Mouse (Mus musculus) bone marrow macrophage, adult 2 months (primary cell): ENCODE measurements around the gene Nrl.

Experiments
- CTCF ChIP-seq: IDR thresholded peaks from 2 replicates; pipeline ENCODE4 v1.5.1; 2012; ENCODE audit warnings: low read depth, mild to moderate bottlenecking, low read length, moderate library complexity
- POLR2A ChIP-seq: IDR thresholded peaks from 2 replicates; pipeline ENCODE4 v1.6.1; 2012; ENCODE audit warnings: mild to moderate bottlenecking, low read depth, low read length, borderline replicate concordance

DNA sequence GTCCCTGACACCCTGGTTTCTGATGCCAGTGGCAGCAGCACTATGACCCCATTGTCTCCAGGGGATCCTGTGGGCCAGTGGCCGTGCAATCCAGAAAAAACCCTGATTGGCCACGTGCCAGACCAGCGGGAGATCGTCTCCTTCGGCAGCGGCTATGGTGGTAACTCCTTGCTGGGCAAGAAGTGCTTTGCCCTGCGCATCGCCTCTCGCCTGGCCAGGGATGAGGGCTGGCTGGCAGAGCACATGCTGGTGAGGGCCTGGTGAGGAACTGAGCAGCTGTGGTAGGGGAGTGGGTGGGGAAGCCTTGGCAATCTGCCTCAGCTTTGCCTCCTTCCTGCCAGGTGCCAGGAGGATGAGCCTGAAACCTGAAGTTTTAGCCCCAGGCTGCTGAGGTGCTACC is 19.6 kb upstream of the Nrl start:
- TF ChIP-seq POLR2A (no peak), CTCF (no peak)
